Mouse (Mus musculus): ENCODE measurements around the gene Gm10309. TPM values are rescaled to one million over a fixed set of nuclear protein-coding genes. Genes with fewer than 3 reads are reported as not detected.

Gene Gm10309
- total RNA-seq, 2 experiments from 2014 or later = not detected

- intact Hi-C loops (cut with DNase I; ENCODE audit: low total_unique reads) = no loop called here
- DNase-seq = no peak
Observed at GRCm38 (mm10) chr17:86453673-86454350, 51.2 kb downstream of the Gm10309 start.

- intact Hi-C loops (cut with DNase I; ENCODE audit: low total_unique reads) = no loop called here
- DNase-seq = no peak
Observed at GRCm38 (mm10) chr17:86452934-86453333, 52.1 kb downstream of the Gm10309 start.

Other genes starting within 250 kb of the Gm10309 start
- gene Epas1, start 248.5 kb upstream of the Gm10309 start, total RNA-seq (2021) = 100 to 1,000 TPM in 1 of 2 experiments, 10 to 100 TPM in 1; 91.8 to 114 TPM

Measured in gastrocnemius, postnatal 14 days (tissue).